Mouse (Mus musculus) neural tube, embryonic 11.5 days (tissue): ENCODE measurements around the gene Fam20b. TPM values are rescaled to one million over a fixed set of nuclear protein-coding genes. Genes with fewer than 3 reads are reported as not detected.

Source experiments
- ATAC-seq: fragments of 200-750 bp; cut with Nextera tagmentation; 2 replicates; pipeline ENCODE4 v1.8.0; 2017; ENCODE audit warnings: moderate number of reproducible peaks, mild to moderate bottlenecking, moderate TSS enrichment, moderate library complexity; ENCODE audit not compliant: insufficient read depth, low FRiP score, low TSS enrichment
- DNase-seq: peaks from one replicate; pipeline ENCODE4 v3.0.0-alpha.2; 2015; ENCODE audit warnings: low spot score
- H3K27ac ChIP-seq: fragments of 300-500 bp; sonication (generic); 2 replicates; pipeline ENCODE4 v1.5.1; 2014; ENCODE audit warnings: low read depth, mild to moderate bottlenecking, low read length
- H3K27me3 ChIP-seq: fragments of 300-500 bp; sonication (generic); 2 replicates; pipeline ENCODE4 v1.6.1; 2014; ENCODE audit warnings: mild to moderate bottlenecking, low read length, mixed read lengths; ENCODE audit not compliant: control insufficient read depth, insufficient read depth
- H3K36me3 ChIP-seq: fragments of 300-500 bp; sonication (generic); 2 replicates; pipeline ENCODE4 v1.6.1; 2014; ENCODE audit warnings: mild to moderate bottlenecking, low read length, moderate library complexity, mixed read lengths; ENCODE audit not compliant: control insufficient read depth, insufficient read depth
- H3K4me1 ChIP-seq: fragments of 300-500 bp; sonication (generic); 2 replicates; pipeline ENCODE4 v1.6.1; 2014; ENCODE audit warnings: low read length, mixed read lengths; ENCODE audit not compliant: control insufficient read depth, insufficient read depth
- H3K4me2 ChIP-seq: fragments of 300-500 bp; sonication (generic); 2 replicates; pipeline ENCODE4 v1.6.1; 2014; ENCODE audit warnings: low read depth, mild to moderate bottlenecking, moderate library complexity
- H3K4me3 ChIP-seq: fragments of 300-500 bp; sonication (generic); 2 replicates; pipeline ENCODE4 v1.5.1; 2014; ENCODE audit warnings: low read depth, low read length
- H3K9ac ChIP-seq: fragments of 300-500 bp; sonication (generic); 2 replicates; pipeline ENCODE4 v1.6.1; 2014; ENCODE audit warnings: mild to moderate bottlenecking, low read length
- H3K9me3 ChIP-seq: fragments of 300-500 bp; sonication (generic); 2 replicates; pipeline ENCODE4 v1.6.1; 2016; ENCODE audit warnings: low read length; ENCODE audit not compliant: control insufficient read depth
- WGBS: fragments of 180-500 bp; shearing (Covaris S2); extraction: QIAGEN DNeasy Blood & Tissue Kit; methylation state at CpG from one replicate; pipeline ENCODE4 v1.1.7; 2014; 5-methylcytosine and 5-hydroxymethylcytosine counted together
- polyA plus RNA-seq: library from polyadenylated mRNA; unstranded; fragments of >200 nt; fragmentation: Nextera tagmentation; extraction: Ambion mirVana; gene quantifications from 2 replicates; pipeline ENCODE4 v1.2.1, GENCODE M21; 2014

Fam20b gene
- polyA plus RNA-seq, 1 experiment from 2014 or later = 29.7 TPM

- Histone ChIP-seq H3K9me3 (no peaks in the 10 kb centered on the region), H3K9ac (peak overlapping the region; percentile 89), H3K36me3 (no peaks in the 10 kb centered on the region; the same call in 1 of the 2 replicates), H3K27me3 (no peaks in the 10 kb centered on the region), H3K4me3 (peak overlapping the region; percentile 82), H3K4me2 (peak overlapping the region; percentile 59), H3K27ac (peak overlapping the region; percentile 85), H3K4me1 (no peaks in the 10 kb centered on the region)
- ATAC-seq (0 out of 2 replicates have a peak, but pooled peaks have one; percentile 0), DNase-seq (no peak)
- 9% methylated on average over 13 of the region's 13 CpGs for WGBS
Observed at GRCm38 (mm10) chr1:156717751-156718285, 1.1 kb downstream of the Fam20b start.

- Histone ChIP-seq H3K4me3 (no peak overlapping the region), H3K36me3 (no peaks in the 10 kb centered on the region; the same call in 1 of the 2 replicates), H3K4me1 (no peaks in the 10 kb centered on the region), H3K4me2 (no peak overlapping the region), H3K9ac (no peak overlapping the region), H3K9me3 (no peaks in the 10 kb centered on the region), H3K27me3 (no peaks in the 10 kb centered on the region), H3K27ac (no peak overlapping the region)
- no peak for ATAC-seq
- 90% methylated on average over 6 of the region's 6 CpGs for WGBS
- no peak for DNase-seq
Observed at GRCm38 (mm10) chr1:156716681-156717080, 2.2 kb downstream of the Fam20b start.

GRCm38 (mm10) chr1:156710472-156711098 is 8.3 kb downstream of the Fam20b start:
- Histone ChIP-seq H3K9me3 (no peaks in the 10 kb centered on the region), H3K4me2 (no peak overlapping the region), H3K4me3 (no peak overlapping the region), H3K27ac (no peak overlapping the region), H3K27me3 (no peaks in the 10 kb centered on the region), H3K4me1 (peaks cover 2% of the 10 kb centered on the region; the same call in 1 of the 2 replicates), H3K36me3 (no peaks in the 10 kb centered on the region), H3K9ac (no peak overlapping the region)
- no peak for ATAC-seq
- 69% methylated on average over 10 of the region's 10 CpGs for WGBS
- no peak for DNase-seq

GRCm38 (mm10) chr1:156708672-156709071 is 10.2 kb downstream of the Fam20b start:
- H3K36me3 ChIP-seq = 0 out of 2 replicates have a peak, but pooled peaks cover under 1% of the 10 kb centered on the region
- H3K4me3 ChIP-seq = no peak overlapping the region
- DNase-seq (no peak), ATAC-seq (no peak)
- H3K4me2 ChIP-seq = no peak overlapping the region
- no peak overlapping the region for H3K9ac ChIP-seq
- peaks cover 2% of the 10 kb centered on the region; the same call in 1 of the 2 replicates for H3K4me1 ChIP-seq
- 87% methylated on average over 3 of the region's 3 CpGs for WGBS
- H3K27ac ChIP-seq = no peak overlapping the region
- no peaks in the 10 kb centered on the region for H3K27me3 ChIP-seq
- no peaks in the 10 kb centered on the region for H3K9me3 ChIP-seq

- Histone ChIP-seq H3K9me3 (no peaks in the 10 kb centered on the region), H3K4me1 (peaks cover 2% of the 10 kb centered on the region; the same call in 1 of the 2 replicates), H3K36me3 (peaks cover 6% of the 10 kb centered on the region), H3K4me2 (no peak overlapping the region), H3K4me3 (no peak overlapping the region), H3K27ac (no peak overlapping the region), H3K27me3 (no peaks in the 10 kb centered on the region), H3K9ac (no peak overlapping the region)
- no peak for ATAC-seq
- no peak for DNase-seq
- 88% methylated on average over 10 of the region's 10 CpGs for WGBS
Observed at GRCm38 (mm10) chr1:156705696-156706285, 13.1 kb downstream of the Fam20b start.

- no peak overlapping the region for H3K27ac ChIP-seq
- no peak overlapping the region for H3K9ac ChIP-seq
- no peak overlapping the region for H3K4me2 ChIP-seq
- no peaks in the 10 kb centered on the region for H3K27me3 ChIP-seq
- ATAC-seq (no peak), DNase-seq (no peak)
- WGBS = 96% methylated on average over 4 of the region's 4 CpGs
- H3K36me3 ChIP-seq = peaks cover 8% of the 10 kb centered on the region
- no peaks in the 10 kb centered on the region for H3K9me3 ChIP-seq
- no peak overlapping the region for H3K4me3 ChIP-seq
- no peaks in the 10 kb centered on the region for H3K4me1 ChIP-seq
Observed at GRCm38 (mm10) chr1:156703444-156703843, 15.4 kb downstream of the Fam20b start.

- H3K9ac ChIP-seq = no peak overlapping the region
- ATAC-seq = no peak
- H3K4me3 ChIP-seq = no peak overlapping the region
- DNase-seq = no peak
- H3K27ac ChIP-seq = no peak overlapping the region
- 95% methylated on average over 7 of the region's 7 CpGs for WGBS
- H3K36me3 ChIP-seq = peaks cover 10% of the 10 kb centered on the region
- no peak overlapping the region for H3K4me2 ChIP-seq
- no peaks in the 10 kb centered on the region for H3K9me3 ChIP-seq
- H3K27me3 ChIP-seq = no peaks in the 10 kb centered on the region
- no peaks in the 10 kb centered on the region for H3K4me1 ChIP-seq
Observed at GRCm38 (mm10) chr1:156702151-156702550, 16.7 kb downstream of the Fam20b start.

GRCm38 (mm10) chr1:156686025-156686661 is 32.7 kb downstream of the Fam20b start:
- Histone ChIP-seq H3K4me1 (no peaks in the 10 kb centered on the region), H3K9me3 (no peaks in the 10 kb centered on the region), H3K27ac (no peak overlapping the region), H3K36me3 (peaks cover 3% of the 10 kb centered on the region; the same call in 1 of the 2 replicates), H3K4me3 (no peak overlapping the region), H3K4me2 (no peak overlapping the region), H3K9ac (no peak overlapping the region), H3K27me3 (no peaks in the 10 kb centered on the region)
- DNase-seq (no peak), ATAC-seq (no peak)
- WGBS = 80% methylated on average over 7 of the region's 7 CpGs
